Mouse (Mus musculus) frontal cortex, adult (tissue): ENCODE data around the gene Spag17.

ENCODE experiments used
- ATAC-seq: cut with Nextera tagmentation; 2 replicates; pipeline ENCODE4 v1.9.2; 2017; ENCODE audit warnings: mild to moderate bottlenecking, moderate library complexity, mixed read lengths; ENCODE audit not compliant: low TSS enrichment

Spag17 gene

DNA sequence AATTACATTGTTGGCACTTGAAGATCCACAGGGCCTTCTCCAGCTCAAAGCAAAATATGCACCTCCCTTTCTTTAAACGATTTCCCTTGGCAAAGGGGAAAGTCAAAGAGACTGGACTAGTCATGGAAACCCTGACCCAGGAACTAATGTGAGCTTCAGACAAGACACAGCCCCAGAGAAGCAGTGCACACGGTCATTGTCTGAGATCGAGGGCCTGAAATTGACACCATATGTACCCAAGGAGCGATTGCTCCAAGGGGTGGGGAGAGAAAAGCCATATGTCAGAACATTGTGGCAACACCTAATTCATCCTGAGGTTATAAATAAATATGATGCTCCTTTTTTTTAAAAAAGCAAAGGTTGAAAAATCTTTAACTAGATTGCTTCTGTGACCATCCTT is 80.7 kb downstream of the Spag17 start:
- ATAC-seq = no peak

GRCm38 (mm10) chr3:99966285-99966684 is 81.1 kb downstream of the Spag17 start:
- no peak for ATAC-seq

DNA sequence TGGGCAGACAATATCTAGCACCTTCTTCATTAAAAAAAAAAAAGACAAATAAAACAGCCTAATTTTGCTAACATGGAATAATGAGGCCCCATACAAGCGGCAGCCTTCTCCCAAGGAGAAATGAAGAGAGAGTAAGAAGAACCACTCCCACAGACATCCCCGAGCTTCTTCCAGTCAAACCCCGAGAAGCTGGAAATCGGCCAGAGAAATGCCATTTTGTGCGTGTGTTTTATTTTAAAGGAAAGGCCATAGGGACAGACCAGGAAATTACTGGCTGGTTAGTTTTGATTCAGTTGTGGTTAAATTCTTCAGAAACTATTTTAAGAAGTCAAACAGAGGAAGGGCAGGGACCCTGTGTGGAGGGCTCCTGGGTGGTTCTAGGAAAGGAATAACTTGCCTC is 85.6 kb downstream of the Spag17 start:
- ATAC-seq = no peak

DNA sequence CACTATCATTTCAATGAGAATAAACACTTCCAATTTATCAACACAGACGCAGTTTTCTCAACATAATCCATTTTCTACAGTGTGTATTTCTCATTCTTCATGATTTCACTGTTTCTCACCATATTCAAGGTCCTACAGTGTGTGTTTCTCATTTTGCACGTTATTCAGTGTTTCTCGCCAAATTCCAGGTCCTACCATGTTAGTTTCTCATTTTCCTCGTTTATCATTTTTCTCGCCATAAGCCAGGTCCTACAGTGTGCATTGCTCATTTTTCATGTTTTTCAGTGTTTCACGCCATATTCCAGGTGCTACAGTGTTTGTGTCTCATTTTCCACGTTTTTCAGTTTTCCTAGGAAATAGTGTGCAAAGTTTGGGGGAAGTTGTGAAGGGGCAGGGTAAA is 95.8 kb downstream of the Spag17 start:
- ATAC-seq = no peak

DNA sequence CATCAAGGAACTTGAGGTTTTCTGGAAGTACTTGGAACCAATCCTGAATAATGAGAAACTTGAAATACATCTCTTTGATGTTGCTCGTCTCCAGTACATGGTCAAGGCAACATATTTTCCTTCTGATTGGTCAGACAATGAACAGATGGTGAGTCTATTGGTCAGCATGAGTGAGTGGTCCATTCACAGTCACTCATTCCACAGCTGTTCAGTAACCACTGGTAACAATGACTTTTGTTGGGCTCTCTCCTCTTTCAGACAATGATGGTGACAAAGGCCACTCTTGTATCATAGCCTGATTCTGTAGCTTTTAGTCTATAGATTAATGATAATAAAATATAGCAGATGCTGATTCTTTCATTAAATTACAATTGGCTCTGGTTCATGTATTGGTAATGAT is 119.5 kb downstream of the Spag17 start:
- ATAC-seq = no peak

DNA sequence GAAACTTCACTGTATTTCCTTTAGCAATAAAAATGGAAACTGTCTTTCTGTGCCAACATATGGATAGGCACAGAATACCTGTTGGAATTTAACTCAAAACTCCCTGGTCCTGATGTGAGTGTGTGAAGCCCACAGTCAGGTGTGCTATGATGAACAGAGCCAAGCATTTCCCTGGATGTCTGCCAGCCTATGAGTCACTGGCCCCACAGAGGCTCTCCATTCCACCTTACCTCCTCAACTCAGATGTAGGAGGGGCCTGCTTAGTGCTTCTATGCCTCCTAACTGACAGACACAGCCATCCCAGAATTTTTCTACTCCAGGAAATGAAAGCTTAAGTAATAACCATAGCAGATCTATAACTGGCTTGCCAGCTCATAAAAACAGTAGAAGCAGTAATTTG is 124.6 kb downstream of the Spag17 start:
- no peak for ATAC-seq

DNA sequence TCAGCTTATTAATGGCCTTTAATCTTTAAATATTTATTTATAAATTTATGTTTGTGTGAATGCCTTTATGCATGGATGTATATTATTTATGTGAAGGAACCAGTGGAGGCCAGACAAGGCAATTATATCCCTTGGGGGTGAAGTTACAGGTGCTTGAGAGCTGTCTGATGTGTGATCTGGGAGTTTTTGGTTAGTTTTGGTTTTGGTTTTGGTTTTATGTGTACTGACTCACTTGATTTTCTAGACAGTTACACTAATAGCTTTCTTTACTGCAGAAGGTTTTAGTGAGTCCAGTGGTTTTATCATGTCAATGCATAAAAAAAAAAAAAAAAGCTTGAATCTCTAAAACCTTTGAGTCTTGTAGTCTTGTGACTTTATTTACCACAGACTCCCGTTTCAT is 128.9 kb downstream of the Spag17 start:
- ATAC-seq = no peak

DNA sequence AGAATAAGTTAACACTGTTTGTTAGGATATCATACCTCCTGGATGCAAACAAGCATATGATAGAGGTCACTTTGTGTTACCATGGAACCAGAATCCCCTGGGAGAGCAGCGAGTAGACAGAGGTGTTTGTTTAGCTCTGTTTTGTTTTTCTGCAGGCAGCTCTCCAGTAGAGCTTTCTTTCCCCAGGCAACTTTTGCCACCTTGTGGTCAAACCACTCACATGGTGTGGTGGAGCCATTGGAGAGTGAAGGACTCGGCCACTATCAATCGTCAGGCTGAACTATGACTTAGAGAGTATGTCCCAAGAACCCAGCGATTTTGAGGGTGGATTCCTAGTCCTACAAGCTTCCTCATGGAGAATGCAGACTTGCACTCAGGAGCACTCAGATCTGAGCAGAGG is 146.1 kb downstream of the Spag17 start:
- ATAC-seq = 0 out of 2 replicates have a peak, but pooled peaks have one; percentile 24

GRCm38 (mm10) chr3:100032969-100033368 is 147.8 kb downstream of the Spag17 start:
- ATAC-seq = peak; percentile 72

DNA sequence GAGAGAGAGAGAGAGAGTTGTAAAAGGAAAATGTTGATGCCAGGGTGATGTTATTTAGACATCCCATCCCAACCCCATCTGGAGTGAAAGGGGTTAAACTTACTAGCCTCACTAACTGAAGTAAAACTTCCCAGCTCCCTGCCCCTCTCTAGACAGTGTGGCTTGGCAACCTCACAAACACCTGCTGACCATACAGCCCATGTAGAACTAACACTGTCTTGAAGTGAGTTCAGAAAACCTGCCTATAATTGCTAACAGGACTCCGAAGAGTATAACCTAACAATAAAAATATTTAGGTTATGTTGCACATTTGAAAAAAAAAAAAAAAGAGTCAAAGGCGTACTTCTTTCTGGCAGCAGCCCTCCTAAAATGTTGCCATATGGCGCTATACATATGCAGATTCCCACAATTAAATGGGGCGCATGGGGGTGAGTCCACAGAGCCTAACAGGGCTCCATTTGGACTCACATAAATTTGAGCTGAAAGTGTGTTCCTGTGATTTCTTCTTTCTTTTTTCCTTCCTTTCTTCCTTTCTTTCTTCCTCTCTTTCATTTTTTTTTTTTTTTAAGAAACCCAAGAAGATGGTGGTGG is 149.3 kb downstream of the Spag17 start:
- ATAC-seq = peak; percentile 79

- ATAC-seq = no peak
Measured at GRCm38 (mm10) chr3:100035097-100035496, 149.9 kb downstream of the Spag17 start.

- ATAC-seq = no peak
Measured at GRCm38 (mm10) chr3:100036846-100037245, 151.6 kb downstream of the Spag17 start.

- no peak for ATAC-seq
Measured at GRCm38 (mm10) chr3:100074406-100074805, 189.2 kb downstream of the Spag17 start.

- ATAC-seq = no peak
Measured at GRCm38 (mm10) chr3:100102386-100103092, 217.3 kb downstream of the Spag17 start.

DNA sequence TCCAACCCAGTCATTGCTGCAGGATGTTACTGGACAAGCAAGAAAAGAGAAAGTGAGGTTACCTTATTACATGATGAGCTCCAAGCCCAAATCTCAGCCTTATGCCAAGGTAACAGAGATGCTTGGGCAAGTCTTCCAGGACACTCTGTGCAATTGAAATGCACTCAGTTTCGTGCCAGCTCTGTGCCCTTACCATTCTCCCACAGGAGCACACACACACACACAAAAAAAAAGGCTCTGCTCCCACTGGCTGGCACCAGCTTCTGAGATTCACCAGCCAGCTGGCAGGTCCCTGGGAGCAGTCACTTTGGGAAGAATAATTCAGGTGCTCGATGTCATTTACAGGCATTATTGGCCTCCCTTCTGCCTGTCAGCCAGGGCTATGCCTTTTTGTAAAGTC is 221.5 kb downstream of the Spag17 start:
- no peak for ATAC-seq

DNA sequence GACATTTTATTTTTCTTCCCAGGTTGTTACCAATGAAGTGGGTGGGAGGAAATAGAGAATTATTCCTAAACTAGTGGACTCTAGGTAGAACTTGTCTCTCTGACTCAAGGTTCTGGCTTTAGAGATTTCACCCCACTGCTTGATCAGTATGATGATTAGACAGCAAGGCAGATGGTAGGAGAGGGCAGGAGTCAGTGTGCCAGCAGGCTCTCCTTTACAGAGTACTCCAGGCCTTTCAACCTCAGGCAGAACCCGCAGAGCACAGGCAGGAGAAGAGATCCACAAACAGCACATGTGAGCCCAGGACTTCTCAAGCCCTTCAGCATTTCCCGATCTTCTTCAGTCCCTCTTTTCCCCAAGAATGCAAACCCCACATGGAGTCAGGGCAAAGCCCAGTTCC is 233.5 kb downstream of the Spag17 start:
- ATAC-seq = no peak

DNA sequence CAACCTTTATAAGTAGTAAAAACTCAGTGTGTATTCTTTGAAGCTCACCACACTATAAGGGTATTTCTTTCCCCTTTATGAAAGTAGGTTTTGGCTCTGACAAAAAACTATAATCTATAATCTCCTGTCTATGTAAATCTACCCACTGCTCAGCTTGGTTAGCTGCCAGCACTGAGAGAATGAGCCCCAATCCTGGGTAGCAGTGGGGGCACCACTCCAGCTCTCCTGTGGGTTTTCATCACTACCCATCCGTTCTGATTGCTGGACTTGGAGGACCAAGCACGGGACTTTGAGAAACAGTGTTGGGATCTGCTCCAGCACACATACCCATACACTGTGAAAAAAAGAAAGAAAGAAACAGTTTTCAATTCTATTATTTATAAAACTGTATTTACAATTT is 236.8 kb downstream of the Spag17 start:
- no peak for ATAC-seq

DNA sequence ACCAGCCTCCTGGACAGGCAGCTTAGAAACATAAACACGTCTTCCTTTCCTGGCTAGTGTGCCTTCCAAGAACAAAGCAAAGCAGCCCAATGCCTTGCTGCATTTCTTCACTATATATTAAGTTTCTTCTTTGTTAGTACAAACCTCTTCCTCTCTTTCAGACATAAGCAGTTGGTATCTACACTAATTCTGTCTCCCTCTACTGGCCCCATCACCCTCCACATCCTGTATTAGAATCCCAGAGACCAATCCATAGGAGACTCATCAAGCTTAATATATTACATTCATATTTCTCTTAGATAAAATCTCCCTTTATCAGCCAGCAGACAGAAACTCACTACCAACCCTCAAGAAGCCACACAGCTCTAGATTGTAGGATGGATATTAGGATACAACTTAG is 237.2 kb downstream of the Spag17 start:
- ATAC-seq = no peak

DNA sequence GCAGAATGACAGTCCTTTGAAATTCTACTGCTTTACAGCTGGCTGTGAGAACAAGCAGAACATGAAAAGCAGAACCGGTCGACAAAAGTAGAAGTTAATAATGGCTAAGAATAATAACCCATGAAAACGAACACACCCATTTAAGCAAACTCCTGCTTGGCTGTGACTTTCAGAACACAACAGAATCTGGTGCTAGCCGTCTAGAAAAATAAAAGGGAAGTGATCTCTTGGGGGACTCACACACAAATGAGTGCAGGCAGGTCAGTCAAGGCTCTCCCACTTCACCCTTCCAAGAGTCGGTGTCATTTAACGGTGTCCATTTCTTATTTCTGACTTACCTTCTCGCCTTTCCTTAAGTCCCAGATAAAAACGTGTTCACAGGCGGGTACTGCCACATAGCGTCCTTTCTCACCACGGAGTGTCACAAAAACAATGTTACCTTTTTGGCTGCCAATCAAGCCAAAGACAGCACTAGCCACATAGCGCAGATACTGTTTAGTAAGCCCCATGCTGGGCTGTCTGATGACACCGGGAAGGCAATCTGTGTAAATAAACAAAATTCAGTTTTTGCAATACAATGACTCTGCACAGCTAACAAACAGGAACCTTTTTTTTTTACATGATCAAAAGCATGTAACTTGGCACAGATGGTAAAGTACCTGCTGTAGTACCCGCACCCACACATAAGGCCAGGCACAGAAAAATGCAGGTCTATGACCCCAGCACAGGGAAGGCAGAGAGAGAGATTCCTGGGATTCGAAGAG is 275.7 kb downstream of the Spag17 start:
- ATAC-seq = no peak

DNA sequence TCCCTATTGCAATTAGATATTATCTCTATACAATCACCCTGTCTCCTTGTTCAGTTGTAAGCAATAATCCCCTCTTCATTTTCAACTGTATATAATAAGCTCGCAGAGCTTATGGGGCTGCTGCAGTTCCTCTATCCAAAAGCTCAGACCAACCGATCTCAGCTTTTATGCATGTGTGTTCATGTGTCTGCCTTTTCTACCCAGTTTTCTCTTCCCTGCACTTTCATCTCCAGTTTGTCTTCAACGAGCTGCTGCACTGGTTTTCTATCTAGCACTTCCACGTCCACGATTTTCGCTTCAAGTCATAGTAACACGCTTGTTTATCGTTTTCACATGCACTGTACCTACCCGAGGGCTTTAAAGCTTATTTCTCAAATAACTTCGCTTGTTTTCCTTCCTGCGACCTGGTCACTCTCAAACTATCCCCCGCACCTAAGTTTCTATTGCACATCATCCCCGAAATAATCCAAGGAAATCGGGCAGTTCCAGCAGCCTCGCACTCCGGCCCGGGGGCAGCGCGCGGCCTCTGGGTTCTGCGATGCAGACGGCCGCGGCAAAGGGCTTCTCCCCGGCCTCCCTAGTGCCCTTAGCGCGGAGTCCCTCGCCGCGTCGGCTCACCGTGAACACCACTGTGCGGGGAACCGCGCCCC is 276.6 kb downstream of the Spag17 start:
- no peak for ATAC-seq

DNA sequence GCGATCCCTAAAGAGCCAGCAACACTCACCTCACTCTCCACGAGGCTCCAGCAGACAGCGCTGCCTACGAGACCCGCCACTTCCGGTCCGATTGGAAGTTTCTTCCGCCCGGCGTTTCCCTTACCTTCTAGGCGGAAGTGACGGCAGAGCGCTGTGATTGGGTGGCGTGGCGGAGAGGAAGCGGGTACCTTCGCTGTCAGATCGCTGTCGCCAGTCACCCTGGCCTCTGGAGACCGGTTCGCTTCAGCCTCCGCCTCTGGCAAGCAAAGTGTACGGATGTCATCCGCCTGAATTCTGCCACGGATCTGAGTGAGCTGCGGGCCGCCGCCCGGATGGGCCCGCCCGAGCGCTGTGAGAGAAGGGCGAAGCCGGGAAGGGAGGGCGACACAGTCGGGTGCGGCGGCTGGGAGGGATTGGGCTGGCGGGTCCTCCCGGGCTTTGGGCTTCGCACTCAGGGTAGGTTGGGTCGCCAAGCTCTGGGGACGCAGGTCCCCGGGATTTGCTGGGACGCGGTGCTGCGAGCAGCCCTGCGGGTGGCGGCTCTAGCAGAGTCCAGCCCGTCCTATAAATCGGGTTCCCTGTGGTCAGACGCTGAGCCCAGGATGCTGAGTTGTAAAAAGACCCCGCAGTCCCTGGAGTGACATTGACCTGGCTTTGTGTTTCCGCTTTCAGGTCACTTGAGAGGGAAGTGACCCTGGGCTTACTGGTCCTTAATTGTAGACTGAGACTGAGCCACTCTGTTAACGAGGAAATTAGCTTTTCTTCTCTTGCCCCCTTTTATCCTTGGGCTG is 277.3 kb downstream of the Spag17 start, which contains the start of the genes Gdap2 and Wdr3:
Gdap2 (plus strand) TSS at position 67 of the 791 bp plus-strand sequence.
Wdr3 (minus strand) TSS at position 93 of the 791 bp plus-strand sequence.
- ATAC-seq = peak; percentile 100

GRCm38 (mm10) chr3:100163556-100163955 is 278.4 kb downstream of the Spag17 start:
- ATAC-seq = no peak
